In the genomic region with DNA sequence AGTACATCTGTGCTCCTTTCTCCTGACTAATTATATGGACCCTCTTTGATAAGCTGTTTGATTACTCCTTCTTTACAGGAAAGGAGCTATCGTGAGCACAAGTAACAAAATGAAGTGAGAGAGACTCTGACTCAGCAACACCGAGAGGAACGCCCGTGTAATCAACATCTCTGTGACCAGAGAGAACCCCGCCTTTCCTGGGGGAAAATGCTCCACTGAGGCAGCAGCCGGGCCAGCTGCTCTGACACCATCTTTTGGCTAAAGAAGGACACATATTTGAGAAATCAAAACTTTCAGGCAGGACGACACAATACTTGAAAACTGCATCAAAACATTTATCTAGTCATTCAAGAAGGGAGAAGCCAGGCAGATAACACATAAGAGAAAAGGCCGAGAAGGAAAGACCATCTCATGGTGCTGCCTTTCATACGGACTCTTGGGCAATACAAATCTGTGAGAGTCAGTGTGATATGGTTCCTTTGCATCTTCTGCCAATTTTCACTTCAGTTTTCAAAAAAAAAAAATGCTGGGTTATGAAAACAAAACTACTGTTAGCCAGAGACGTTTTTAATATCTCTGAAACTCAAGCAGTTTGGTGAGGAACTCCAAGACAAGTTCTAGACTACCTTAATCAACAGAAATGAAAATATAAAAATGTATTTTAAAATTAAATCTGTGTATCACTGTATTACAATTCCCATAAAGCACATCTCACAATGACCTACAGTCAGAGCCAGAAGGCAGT, we compare ENCODE assay signal across 10 mouse cellular contexts. TPM values are rescaled to one million over a fixed set of nuclear protein-coding genes. Genes with fewer than 3 reads are reported as not detected.
A peak's percentile ranks its signal among the peaks of the same experiment; 100 is the strongest.
DNase-seq lines count a peak whose midpoint lies in the region; ATAC-seq and TF ChIP-seq lines count a peak whose summit lies in the region.
"Had no signal": no experiment of that assay in that cellular context is flagged by ENCODE, and none has a peak within 500 bp of the region (broad histone marks: within the 10 kb centered on the region; RNA-seq: fewer than 3 reads in every experiment).

No protein-coding gene starts in this region.

- peak in 1 of 2 experiments; percentile 52 for DNase-seq in heart, adult 2 months
- DNase-seq in heart, postnatal 25 days (ENCODE audit: low spot score) = no peak
- peak; percentile 77 for DNase-seq in MEL (ENCODE audit: low read depth, low spot score)
- peak; percentile 55 for DNase-seq in liver, postnatal 0 days
- no peak for DNase-seq in kidney, adult 2 months
- no peak for DNase-seq in adrenal gland, postnatal 14 days
- no peak for DNase-seq in B cell, adult 2 months
- DNase-seq: adrenal gland, adult 8-10 months had no signal

- peaks cover 4% of the 10 kb centered on the region for H3K4me1 ChIP-seq in heart, adult 2 months (ENCODE audit: control insufficient read depth, insufficient read depth, low read length)
- peaks cover 16 to 17% of the 10 kb centered on the region in 2 experiments for H3K4me1 ChIP-seq in MEL (ENCODE audit: control insufficient read depth in 1 of 2, insufficient read depth in 2 of 2, low read length in 2 of 2)
- peaks cover 44% of the 10 kb centered on the region for H3K4me1 ChIP-seq in liver, postnatal 0 days (ENCODE audit: insufficient read depth)
- no peaks in the 10 kb centered on the region for H3K4me1 ChIP-seq in kidney, adult 2 months (ENCODE audit: control insufficient read depth, insufficient read depth, low read length)
- H3K4me1 ChIP-seq: limb, embryonic 15.5 days had no signal

- TF ChIP-seq POLR2A in heart, adult 2 months (IDR thresholded peaks at IDR 0.05; ENCODE audit: insufficient read depth, low read depth, low read length) = no peak
- TF ChIP-seq POLR2A in MEL (IDR thresholded peaks at IDR 0.05; ENCODE audit: control insufficient read depth in 1 of 2, insufficient read depth in 1 of 2, low read depth in 1 of 2, low read length in 2 of 2, poor library complexity in 1 of 2) = no peak
- TF ChIP-seq POLR2A in kidney, adult 2 months (IDR thresholded peaks at IDR 0.05; ENCODE audit: low read depth, low read length) = no peak

- no peaks in the 10 kb centered on the region for H3K9me3 ChIP-seq in MEL (replicated peaks; ENCODE audit: insufficient read depth, low read length)
- H3K9me3 ChIP-seq in liver, postnatal 0 days (ENCODE audit: low read length) = no peaks in the 10 kb centered on the region
- H3K9me3 ChIP-seq: limb, embryonic 15.5 days had no signal

- peaks cover 3% of the 10 kb centered on the region for H3K79me2 ChIP-seq in heart, adult 2 months (replicated peaks; ENCODE audit: control insufficient read depth, insufficient read depth, low read length)
- H3K79me2 ChIP-seq in MEL (ENCODE audit: control insufficient read depth, insufficient read depth, low read length, poor library complexity) = peaks cover 3% of the 10 kb centered on the region; the same call in 1 of the 2 replicates

- no peak overlapping the region for H3K4me3 ChIP-seq in heart, adult 2 months
- H3K4me3 ChIP-seq in MEL (ENCODE audit: control insufficient read depth in 1 of 2, insufficient read depth in 1 of 2, low read depth in 2 of 2, low read length in 2 of 2) = peak overlapping the region; percentile 36 to 54
- no peak overlapping the region; the same call in 1 of the 2 replicates for H3K4me3 ChIP-seq in liver, postnatal 0 days (ENCODE audit: low read depth, low read length)
- H3K4me3 ChIP-seq in kidney, adult 2 months (ENCODE audit: insufficient read depth, low read depth, low read length) = no peak overlapping the region
- H3K4me3 ChIP-seq: limb, embryonic 15.5 days had no signal

- 45% methylated on average over 10 of the region's 10 CpGs for WGBS in heart, adult 2 months
- 27% methylated on average over 10 of the region's 10 CpGs for WGBS in liver, postnatal 0 days (ENCODE audit: insufficient replicate concordance)
- 73% methylated on average over 10 of the region's 10 CpGs for WGBS in kidney, adult 2 months

- no peak for TF ChIP-seq EP300 in heart, adult 2 months (IDR thresholded peaks at IDR 0.05; ENCODE audit: insufficient read depth, low read depth, low read length)
- TF ChIP-seq EP300 in MEL (IDR thresholded peaks at IDR 0.05; ENCODE audit: low read depth in 1 of 2, low read length in 2 of 2) = peak; percentile 41 to 64; a peak in 3 of 4 replicates
- peak; percentile 67 for TF ChIP-seq EP300 in liver, postnatal 0 days (IDR thresholded peaks at IDR 0.05; ENCODE audit: low read depth)

- peak overlapping the region; percentile 42 for H3K27ac ChIP-seq in heart, adult 2 months
- peak overlapping the region; percentile 77 for H3K27ac ChIP-seq in MEL (ENCODE audit: control insufficient read depth, low read depth, low read length)
- H3K27ac ChIP-seq in liver, postnatal 0 days (ENCODE audit: low read depth) = peak overlapping the region; percentile 80
- H3K27ac ChIP-seq in kidney, adult 2 months (ENCODE audit: insufficient read depth, low read depth, low read length) = no peak overlapping the region
- H3K27ac ChIP-seq: limb, embryonic 15.5 days had no signal

- H3K9ac ChIP-seq in heart, adult 2 months (ENCODE audit: low read depth, low read length) = no peak overlapping the region
- H3K9ac ChIP-seq in MEL (ENCODE audit: control insufficient read depth, low read depth, low read length, poor library complexity, severe bottlenecking) = peak overlapping the region; percentile 43
- H3K9ac ChIP-seq in liver, postnatal 0 days (replicated peaks) = no peak overlapping the region
- H3K9ac ChIP-seq: limb, embryonic 15.5 days had no signal

- no peak for TF ChIP-seq CTCF in heart, adult 2 months (IDR thresholded peaks at IDR 0.05)
- TF ChIP-seq CTCF in MEL (IDR thresholded peaks at IDR 0.05 in 2 of 3, conservative IDR thresholded peaks at IDR 0.05 in 1 of 3; ENCODE audit: control insufficient read depth in 1 of 3, insufficient read depth in 1 of 3, low read depth in 2 of 3, low read length in 3 of 3, poor library complexity in 1 of 3, severe bottlenecking in 1 of 3) = no peak
- TF ChIP-seq CTCF in liver, postnatal 0 days (IDR thresholded peaks at IDR 0.05; ENCODE audit: low read depth) = no peak
- no peak for TF ChIP-seq CTCF in kidney, adult 2 months (conservative IDR thresholded peaks at IDR 0.05; ENCODE audit: insufficient read depth, insufficient read length, low read depth, low read length)

- H3K4me2 ChIP-seq in liver, postnatal 0 days (ENCODE audit: low read depth, low read length) = peak overlapping the region; percentile 62
- H3K4me2 ChIP-seq: limb, embryonic 15.5 days had no signal

- no peaks in the 10 kb centered on the region for H3K36me3 ChIP-seq in heart, adult 2 months (ENCODE audit: control insufficient read depth, insufficient read depth, low read length)
- H3K36me3 ChIP-seq in MEL (ENCODE audit: control insufficient read depth in 1 of 2, insufficient read depth in 2 of 2, low read length in 2 of 2) = peaks cover 0 to 25% of the 10 kb centered on the region in 2 experiments; a peak in 2 of 4 replicates
- H3K36me3 ChIP-seq in liver, postnatal 0 days (replicated peaks; ENCODE audit: insufficient read depth, low read length) = no peaks in the 10 kb centered on the region
- no peaks in the 10 kb centered on the region for H3K36me3 ChIP-seq in kidney, adult 2 months (ENCODE audit: control insufficient read depth, insufficient read depth, low read length)
- H3K36me3 ChIP-seq: limb, embryonic 15.5 days had no signal

- intact Hi-C loops in heart, adult 2 months (cut with DNase I) = no loop called here
- intact Hi-C loops in heart, postnatal 25 days (cut with DNase I) = no loop called here

- peak; percentile 72 for ATAC-seq in granulocyte monocyte progenitor cell, adult 5-6 weeks (replicated peaks; ENCODE audit: poor library complexity, severe bottlenecking)
- ATAC-seq in liver, postnatal 0 days = peak; percentile 81

- TF ChIP-seq RAD21 in MEL (IDR thresholded peaks at IDR 0.05; ENCODE audit: low read depth, low read length) = no peak

- H3K27me3 ChIP-seq in heart, adult 2 months (ENCODE audit: control insufficient read depth, insufficient read depth, low read length) = no peaks in the 10 kb centered on the region
- no peaks in the 10 kb centered on the region for H3K27me3 ChIP-seq in MEL (ENCODE audit: control insufficient read depth in 1 of 2, insufficient read depth in 2 of 2, low read length in 2 of 2)
- H3K27me3 ChIP-seq in liver, postnatal 0 days (ENCODE audit: insufficient read depth, low read length) = no peaks in the 10 kb centered on the region
- H3K27me3 ChIP-seq in kidney, adult 2 months (replicated peaks; ENCODE audit: control insufficient read depth, insufficient read depth, low read length) = no peaks in the 10 kb centered on the region
- H3K27me3 ChIP-seq: limb, embryonic 15.5 days had no signal

TF ChIP-seq in MEL, 35 proteins besides CTCF, POLR2A, EP300 and RAD21 (continues in another document):
- TF ChIP-seq USF1 (IDR thresholded peaks at IDR 0.05; ENCODE audit: low read depth, low read length) (no peak), BHLHE40 (IDR thresholded peaks at IDR 0.05; ENCODE audit: borderline replicate concordance, low read depth, low read length) (no peak), JUND (IDR thresholded peaks at IDR 0.05; ENCODE audit: low read depth, low read length) (no peak), ZNF384 (IDR thresholded peaks at IDR 0.05; ENCODE audit: low read depth, low read length) (peak; percentile 26; the same call in 1 of the 2 replicates)

RNA-seq across cellular contexts. Expression of a gene that starts 24.3 kb away (rescaled TPM):
- 1 to 10 TPM; 8.5 to 9.8 TPM for total RNA-seq in heart, adult 2 months (2021)
- 5.5 and 10.0 TPM in 2 replicates for polyA plus RNA-seq in heart, adult 2 months (2012; rRNA removed)
- total RNA-seq in heart, postnatal 25 days (2021) = 1 to 10 TPM; 8.9 to 9.9 TPM
- total RNA-seq in MEL (2012; rRNA removed) = 15.0 and 16.4 TPM in 2 replicates
- 10 to 100 TPM in 1 of 2 experiments, not detected in 1; 16.1 TPM for polyA plus RNA-seq in MEL (2012; ENCODE audit: insufficient read depth in 1 of 2, insufficient read length in 2 of 2, low read depth in 1 of 2, low replicate concordance in 2 of 2, missing spikeins in 1 of 2)
- 37.5 and 39.6 TPM in 2 replicates for total RNA-seq in granulocyte monocyte progenitor cell, adult 5-6 weeks (2014; fragmentation: Nextera tagmentation)
- 75.2 and 76.0 TPM in 2 replicates for total RNA-seq in granulocyte monocyte progenitor cell, adult 5-6 weeks (2017)
- 9.1 and 10.7 TPM in 2 replicates for polyA plus RNA-seq in liver, postnatal 0 days (2015; fragmentation: Nextera tagmentation; extraction: Ambion mirVana)
- 5.6 and 8.1 TPM in 2 replicates for polyA plus RNA-seq in kidney, adult 2 months (2012; rRNA removed)
- total RNA-seq in adrenal gland, postnatal 14 days (2021) = 19.1 and 23.1 TPM in 2 replicates

RNA-seq across cellular contexts. Expression of a gene that starts 50.7 kb away (rescaled TPM):
- 100 to 1,000 TPM; 157 to 180 TPM for total RNA-seq in heart, adult 2 months (2021)
- polyA plus RNA-seq in heart, adult 2 months (2012; rRNA removed) = 53.5 and 79.3 TPM in 2 replicates
- total RNA-seq in heart, postnatal 25 days (2021) = 100 to 1,000 TPM; 180 to 195 TPM
- 502 and 524 TPM in 2 replicates for total RNA-seq in MEL (2012; rRNA removed)
- polyA plus RNA-seq in MEL (2012; ENCODE audit: insufficient read depth in 1 of 2, insufficient read length in 2 of 2, low read depth in 1 of 2, low replicate concordance in 2 of 2, missing spikeins in 1 of 2) = 100 to 1,000 TPM in 1 of 2 experiments, not detected in 1; 469 TPM
- 960 and 1,103 TPM in 2 replicates for total RNA-seq in granulocyte monocyte progenitor cell, adult 5-6 weeks (2014; fragmentation: Nextera tagmentation)
- total RNA-seq in granulocyte monocyte progenitor cell, adult 5-6 weeks (2017) = 140 and 187 TPM in 2 replicates
- 587 and 618 TPM in 2 replicates for polyA plus RNA-seq in liver, postnatal 0 days (2015; fragmentation: Nextera tagmentation; extraction: Ambion mirVana)
- 92.4 and 128 TPM in 2 replicates for polyA plus RNA-seq in kidney, adult 2 months (2012; rRNA removed)
- 291 and 304 TPM in 2 replicates for total RNA-seq in adrenal gland, postnatal 14 days (2021)

Comparison
In these comparisons a context has a peak if more than half of its experiments do, and no peak if none do; other contexts are left out.
1. DNase-seq: peak in MEL (single experiment) and liver, postnatal 0 days (single experiment); none in heart, postnatal 25 days (single experiment), kidney, adult 2 months (single experiment), adrenal gland, postnatal 14 days (single experiment) and B cell, adult 2 months (0 of 2).
2. H3K4me3 ChIP-seq: peak in MEL (2 of 2); none in heart, adult 2 months (single experiment), liver, postnatal 0 days (single experiment) and kidney, adult 2 months (single experiment).